In the genomic region with DNA sequence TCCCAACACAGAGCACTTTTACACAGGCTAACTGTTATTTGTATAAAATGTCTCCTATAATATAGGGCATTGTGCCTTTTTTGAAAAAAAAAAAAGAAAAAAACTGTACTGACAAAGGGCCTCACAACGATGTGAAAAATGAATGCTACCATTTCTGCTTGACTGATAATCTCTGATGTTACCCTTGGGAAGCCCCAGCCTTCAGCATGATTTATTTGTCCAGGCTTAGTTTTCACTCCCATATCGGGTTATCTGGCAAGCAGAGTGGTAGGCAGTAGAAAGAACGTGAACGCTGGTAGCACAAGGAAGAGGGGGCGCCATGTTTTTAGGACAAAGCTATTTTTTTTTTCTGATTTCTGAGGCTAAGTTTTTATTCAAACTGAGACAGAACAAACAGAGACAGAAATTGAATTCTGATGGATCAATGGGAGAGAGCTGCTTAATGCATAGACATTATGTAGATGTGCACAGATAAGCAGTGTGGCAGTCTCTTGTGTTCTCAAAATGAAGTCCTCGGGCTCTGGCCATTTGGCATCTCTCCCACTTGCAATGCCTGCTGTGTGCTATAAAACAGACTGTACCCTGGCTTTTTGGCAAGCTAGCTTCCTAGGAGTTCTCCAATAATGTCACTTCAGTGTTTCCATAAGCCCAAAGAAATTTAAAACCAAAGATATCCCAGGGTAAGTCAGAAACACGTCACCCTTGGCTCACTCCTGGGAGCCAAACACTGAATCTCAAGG, we compare ENCODE assay signal across 13 mouse cellular contexts.
DNase-seq lines count a peak whose midpoint lies in the region; ATAC-seq lines count a peak whose summit lies in the region.
"Had no signal": no experiment of that assay in that cellular context is flagged by ENCODE, and none has a peak within 500 bp of the region (broad histone marks: within the 10 kb centered on the region; RNA-seq: fewer than 3 reads in every experiment).

No protein-coding gene starts in this region.

- no peak overlapping the region for H3K9ac ChIP-seq in hindbrain, embryonic 13.5 days
- no peak overlapping the region for H3K9ac ChIP-seq in hindbrain, embryonic 11.5 days (ENCODE audit: low read depth, low read length)
- no peak overlapping the region for H3K9ac ChIP-seq in neural tube, embryonic 15.5 days (replicated peaks)
- H3K9ac ChIP-seq: intestine, embryonic 15.5 days; limb, embryonic 13.5 days had no signal

- intact Hi-C loops in heart, postnatal 14 days (cut with DNase I) = no loop called here

- H3K27ac ChIP-seq in hindbrain, embryonic 13.5 days = peak overlapping the region; percentile 84
- no peak overlapping the region for H3K27ac ChIP-seq in hindbrain, embryonic 11.5 days (ENCODE audit: low read depth, low read length)
- H3K27ac ChIP-seq in neural tube, embryonic 15.5 days (replicated peaks) = peak overlapping the region; percentile 57
- H3K27ac ChIP-seq: intestine, embryonic 15.5 days; limb, embryonic 13.5 days; macrophage had no signal

- 38% methylated on average over 7 of the region's 7 CpGs for WGBS in hindbrain, embryonic 13.5 days
- 71% methylated on average over 7 of the region's 7 CpGs for WGBS in hindbrain, embryonic 11.5 days
- 29% methylated on average over 7 of the region's 7 CpGs for whole genome bisulfite sequencing in neural tube, embryonic 15.5 days

- H3K4me3 ChIP-seq in hindbrain, embryonic 13.5 days = no peak overlapping the region
- no peak overlapping the region for H3K4me3 ChIP-seq in hindbrain, embryonic 11.5 days (ENCODE audit: low read depth, low read length)
- no peak overlapping the region for H3K4me3 ChIP-seq in neural tube, embryonic 15.5 days (replicated peaks)
- H3K4me3 ChIP-seq: intestine, embryonic 15.5 days; limb, embryonic 13.5 days had no signal

- ATAC-seq in hindbrain, embryonic 13.5 days (ENCODE audit: low FRiP score) = peak; percentile 61; the same call in 1 of the 2 replicates
- no peak for ATAC-seq in hindbrain, embryonic 11.5 days (ENCODE audit: low FRiP score)
- peak; percentile 47; the same call in 1 of the 2 replicates for ATAC-seq in neural tube, embryonic 15.5 days (ENCODE audit: low FRiP score)
- ATAC-seq: forebrain, embryonic 16.5 days; intestine, embryonic 15.5 days had no signal

- H3K27me3 ChIP-seq in hindbrain, embryonic 13.5 days = no peaks in the 10 kb centered on the region
- H3K27me3 ChIP-seq in hindbrain, embryonic 11.5 days (ENCODE audit: control insufficient read depth, insufficient read depth, low read length) = no peaks in the 10 kb centered on the region
- H3K27me3 ChIP-seq in neural tube, embryonic 15.5 days (replicated peaks) = no peaks in the 10 kb centered on the region
- H3K27me3 ChIP-seq: intestine, embryonic 15.5 days; limb, embryonic 13.5 days had no signal

- no peak overlapping the region for H3K4me2 ChIP-seq in hindbrain, embryonic 13.5 days
- H3K4me2 ChIP-seq in hindbrain, embryonic 11.5 days (replicated peaks; ENCODE audit: low read depth, low read length) = no peak overlapping the region
- no peak overlapping the region for H3K4me2 ChIP-seq in neural tube, embryonic 15.5 days
- H3K4me2 ChIP-seq: intestine, embryonic 15.5 days; limb, embryonic 13.5 days had no signal

- DNase-seq in hindbrain, embryonic 11.5 days (ENCODE audit: low spot score) = no peak
- peak; percentile 35 for DNase-seq in urinary bladder, postnatal 14 days (ENCODE audit: low spot score)
- no peak for DNase-seq in urinary bladder, adult 18-20 months (ENCODE audit: low spot score in 2 of 2)
- peak; percentile 80 to 82 for DNase-seq in cerebellum, postnatal 25 days
- no peak for DNase-seq in thymus, postnatal 36 days
- DNase-seq in heart, postnatal 14 days = no peak
- DNase-seq: right cerebral cortex, postnatal 4 days had no signal

- no peaks in the 10 kb centered on the region for H3K9me3 ChIP-seq in hindbrain, embryonic 13.5 days
- H3K9me3 ChIP-seq in hindbrain, embryonic 11.5 days (ENCODE audit: control insufficient read depth, low read length) = no peaks in the 10 kb centered on the region
- no peaks in the 10 kb centered on the region for H3K9me3 ChIP-seq in neural tube, embryonic 15.5 days (replicated peaks)
- H3K9me3 ChIP-seq: intestine, embryonic 15.5 days had no signal

- H3K36me3 ChIP-seq in hindbrain, embryonic 13.5 days = no peaks in the 10 kb centered on the region
- no peaks in the 10 kb centered on the region for H3K36me3 ChIP-seq in hindbrain, embryonic 11.5 days (ENCODE audit: control insufficient read depth, insufficient read depth, low read length)
- H3K36me3 ChIP-seq in neural tube, embryonic 15.5 days = no peaks in the 10 kb centered on the region
- H3K36me3 ChIP-seq: intestine, embryonic 15.5 days; limb, embryonic 13.5 days had no signal

- H3K4me1 ChIP-seq in hindbrain, embryonic 13.5 days (replicated peaks) = peaks cover 14% of the 10 kb centered on the region
- H3K4me1 ChIP-seq in hindbrain, embryonic 11.5 days (replicated peaks; ENCODE audit: control insufficient read depth, insufficient read depth, low read length) = no peaks in the 10 kb centered on the region
- H3K4me1 ChIP-seq in neural tube, embryonic 15.5 days = peaks cover 12% of the 10 kb centered on the region
- H3K4me1 ChIP-seq: intestine, embryonic 15.5 days had no signal

Comparison
In these comparisons a context has a peak if more than half of its experiments do, and no peak if none do; other contexts are left out.
1. DNase-seq: peak in urinary bladder, postnatal 14 days (single experiment) and cerebellum, postnatal 25 days (2 of 2); none in hindbrain, embryonic 11.5 days (single experiment), urinary bladder, adult 18-20 months (0 of 2), thymus, postnatal 36 days (0 of 2) and heart, postnatal 14 days (0 of 2).